Mouse (Mus musculus): ENCODE results near the gene Exosc7.

Gene Exosc7

GRCm38 (mm10) chr9:123139887-123140614 is 27.0 kb downstream of the Exosc7 start:
- no peak for DNase-seq

DNA sequence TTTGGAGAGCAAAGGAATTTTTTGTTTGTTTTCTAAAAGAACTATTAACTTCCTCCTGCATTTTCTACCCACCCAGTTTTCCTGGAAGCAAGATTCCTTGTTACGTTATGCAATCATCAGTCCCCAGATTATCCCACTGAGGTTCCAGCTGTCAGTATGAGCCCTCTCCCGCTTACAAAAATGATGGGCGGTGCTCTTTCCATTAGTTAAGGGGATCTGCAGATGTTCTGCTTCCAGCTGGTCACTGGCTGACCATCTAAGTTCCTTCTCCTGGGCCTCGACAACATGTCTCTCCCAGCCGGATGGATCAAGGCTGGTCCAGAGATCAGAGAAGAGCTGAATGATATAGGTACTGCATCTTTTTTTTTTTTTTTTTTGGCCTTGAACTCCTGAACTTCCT is 35.4 kb downstream of the Exosc7 start:
- DNase-seq, result no peak

DNA sequence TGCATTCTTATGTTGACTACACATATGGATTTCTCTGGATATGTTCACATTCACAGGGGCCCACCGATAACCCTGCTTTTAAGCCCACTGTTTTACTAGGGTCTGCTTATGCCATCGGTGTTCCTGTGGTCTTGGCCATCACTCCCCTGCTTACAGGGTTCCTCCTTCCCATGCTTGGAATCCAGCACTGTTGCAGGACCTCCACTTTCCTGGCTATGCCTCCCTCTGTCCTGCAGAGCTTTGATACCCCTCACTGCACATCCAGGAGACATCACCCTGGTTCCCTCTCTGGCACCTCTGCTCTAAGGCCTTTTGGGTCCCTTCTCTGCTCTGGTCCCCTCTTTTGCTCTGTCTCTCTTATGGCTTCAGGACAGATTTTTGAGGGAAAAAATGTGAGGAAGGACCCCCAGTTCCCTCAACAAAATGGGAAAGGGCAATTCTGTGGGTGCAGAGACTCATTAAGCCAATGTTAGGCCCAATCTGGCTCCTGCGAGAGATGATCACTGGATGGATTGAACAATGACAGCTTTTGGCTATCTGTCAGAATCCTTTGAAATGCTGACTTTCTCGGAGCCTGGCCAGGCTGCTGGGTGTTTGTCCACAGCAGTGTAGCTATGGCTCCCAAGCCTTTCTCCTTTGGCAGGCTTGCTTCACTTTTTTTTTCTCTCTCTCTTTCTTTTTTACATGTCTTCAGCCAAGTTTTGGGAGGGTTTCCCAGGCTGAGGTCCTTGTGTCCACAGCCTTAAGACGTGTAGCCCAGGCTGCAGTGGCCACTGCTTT is 37.4 kb downstream of the Exosc7 start, which contains the start of gene Clec3b:
Clec3b (plus strand) TSS at position 706 of the 780 bp plus-strand sequence.
- DNase-seq, result no peak

GRCm38 (mm10) chr9:123151561-123151960 is 38.5 kb downstream of the Exosc7 start:
- peak; percentile 10 for DNase-seq

DNA sequence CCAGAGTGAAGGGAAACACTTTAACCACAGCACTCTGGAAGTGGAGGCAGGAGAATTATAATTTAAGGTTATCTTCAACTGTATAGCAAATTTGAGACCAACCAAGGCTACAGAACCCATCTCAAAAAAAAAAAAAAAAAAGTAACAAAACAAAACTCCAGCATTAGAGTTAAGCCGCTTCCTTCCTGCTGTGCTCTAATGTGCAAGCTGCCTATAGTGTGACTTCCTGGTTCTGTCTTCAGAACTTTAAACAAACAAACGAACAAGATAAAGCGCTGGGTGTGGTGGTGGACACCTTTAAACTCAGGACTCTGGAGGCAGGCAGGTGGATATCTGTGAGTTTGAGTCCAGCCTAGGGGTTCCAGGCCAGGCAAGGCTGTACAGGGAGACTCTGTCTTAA is 39.0 kb downstream of the Exosc7 start:
- DNase-seq, result peak; percentile 24

GRCm38 (mm10) chr9:123153121-123153520 is 40.1 kb downstream of the Exosc7 start:
- no peak for DNase-seq

DNA sequence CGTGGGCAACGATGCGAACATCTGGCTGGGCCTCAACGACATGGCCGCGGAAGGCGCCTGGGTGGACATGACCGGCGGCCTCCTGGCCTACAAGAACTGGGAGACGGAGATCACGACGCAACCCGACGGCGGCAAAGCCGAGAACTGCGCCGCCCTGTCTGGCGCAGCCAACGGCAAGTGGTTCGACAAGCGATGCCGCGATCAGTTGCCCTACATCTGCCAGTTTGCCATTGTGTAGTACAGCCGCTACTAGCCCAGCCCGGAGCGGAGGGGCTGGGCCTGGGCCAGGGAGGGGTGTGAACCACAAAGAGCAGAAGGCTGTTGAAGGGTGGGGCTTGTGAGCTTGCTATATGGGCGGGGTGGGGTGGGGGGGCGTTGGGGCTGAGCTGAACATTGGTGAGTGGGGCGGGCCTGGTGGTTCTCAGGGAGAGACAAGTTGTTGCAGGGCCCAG is 43.9 kb downstream of the Exosc7 start:
- peak; percentile 78 for DNase-seq

DNA sequence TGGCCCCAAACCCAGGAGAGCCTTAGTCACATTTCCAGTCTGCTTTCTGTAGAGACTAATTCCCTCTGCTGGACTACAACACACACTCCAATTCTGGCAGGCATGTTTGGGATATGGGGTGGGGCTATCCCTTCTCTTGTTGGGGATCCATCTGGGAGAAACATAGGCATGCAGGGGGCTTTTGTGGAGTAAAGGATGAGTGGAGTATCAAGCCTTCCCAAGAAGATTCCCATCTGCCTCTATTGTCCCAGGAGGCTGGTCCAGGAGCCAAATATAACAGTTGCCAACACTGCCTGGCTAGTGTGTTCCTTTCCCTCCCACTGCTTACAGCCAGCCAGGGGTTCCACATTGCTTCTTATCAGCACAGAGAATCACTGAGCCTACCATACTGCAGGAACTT is 44.7 kb downstream of the Exosc7 start:
- DNase-seq, result no peak

DNA sequence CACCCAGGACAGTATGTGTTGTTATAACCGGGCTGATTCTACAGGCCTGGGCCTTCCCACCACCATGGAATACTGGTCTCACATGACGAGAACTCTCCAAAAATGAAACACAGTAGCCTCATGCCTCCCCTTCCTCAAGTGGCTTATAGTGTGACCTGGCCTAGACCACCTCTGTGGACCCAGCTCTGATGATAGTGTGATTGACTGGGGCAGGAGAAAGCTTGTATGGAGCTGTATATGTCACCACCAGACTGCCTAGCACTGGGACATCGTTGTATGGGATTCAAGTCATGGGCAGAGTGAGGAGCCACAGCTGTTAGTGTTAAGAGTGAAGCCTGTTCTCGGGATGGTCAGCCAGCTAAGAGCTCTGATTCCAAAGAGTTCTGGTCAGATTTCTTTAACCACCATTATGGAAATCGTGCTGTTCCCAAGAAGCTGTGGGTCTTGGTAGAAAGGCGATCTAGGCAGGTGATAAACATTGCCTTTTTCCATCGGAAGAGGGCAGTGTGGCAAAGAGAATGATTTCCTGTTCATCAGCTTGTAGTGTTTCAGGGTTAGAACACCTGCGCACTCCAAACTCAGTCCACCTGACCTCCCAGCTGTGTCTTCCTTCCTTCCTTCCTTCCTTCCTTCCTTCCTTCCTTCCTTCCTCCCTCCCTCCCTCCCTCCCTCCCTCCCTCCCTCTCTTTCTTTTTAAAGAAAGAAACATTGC is 45.3 kb downstream of the Exosc7 start:
- peak; percentile 63 for DNase-seq

GRCm38 (mm10) chr9:123159330-123159729 is 46.3 kb downstream of the Exosc7 start:
- DNase-seq, result peak; percentile 61

GRCm38 (mm10) chr9:123161792-123162191 is 48.8 kb downstream of the Exosc7 start:
- no peak for DNase-seq

DNA sequence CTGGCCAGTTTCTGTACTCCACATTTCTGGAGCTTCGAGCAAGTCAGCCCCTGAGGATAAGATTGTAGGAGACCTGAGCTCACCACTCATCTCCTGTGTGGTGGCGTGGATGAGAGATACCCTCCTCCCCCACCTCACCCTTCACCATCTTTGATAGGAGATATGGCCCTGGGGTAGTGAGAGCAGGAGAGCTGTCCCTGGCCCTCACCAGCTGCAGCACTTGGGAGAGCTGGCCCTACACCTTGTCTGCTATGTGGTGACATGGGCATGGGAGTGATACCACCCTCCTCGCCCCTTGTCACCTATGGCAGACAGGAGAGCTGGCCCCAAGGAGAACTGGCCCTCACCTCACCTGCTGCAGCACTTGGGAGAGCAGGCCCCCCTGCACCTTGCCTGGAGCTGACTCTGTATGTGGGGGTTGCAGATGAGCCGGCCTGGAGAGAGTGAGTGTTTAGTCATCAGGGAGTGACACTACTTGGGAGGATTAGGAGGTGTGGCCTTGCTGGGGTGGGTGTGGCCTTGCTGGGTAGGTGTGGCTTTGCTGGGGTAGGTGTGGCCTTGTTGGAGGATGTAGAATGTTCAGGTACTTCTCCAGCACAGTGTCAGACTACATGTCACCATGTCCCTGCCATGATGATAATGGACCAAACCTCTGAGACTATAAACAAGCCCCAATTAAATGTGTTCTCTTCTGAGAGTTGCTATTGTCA is 50.1 kb downstream of the Exosc7 start:
- DNase-seq, result no peak

DNA sequence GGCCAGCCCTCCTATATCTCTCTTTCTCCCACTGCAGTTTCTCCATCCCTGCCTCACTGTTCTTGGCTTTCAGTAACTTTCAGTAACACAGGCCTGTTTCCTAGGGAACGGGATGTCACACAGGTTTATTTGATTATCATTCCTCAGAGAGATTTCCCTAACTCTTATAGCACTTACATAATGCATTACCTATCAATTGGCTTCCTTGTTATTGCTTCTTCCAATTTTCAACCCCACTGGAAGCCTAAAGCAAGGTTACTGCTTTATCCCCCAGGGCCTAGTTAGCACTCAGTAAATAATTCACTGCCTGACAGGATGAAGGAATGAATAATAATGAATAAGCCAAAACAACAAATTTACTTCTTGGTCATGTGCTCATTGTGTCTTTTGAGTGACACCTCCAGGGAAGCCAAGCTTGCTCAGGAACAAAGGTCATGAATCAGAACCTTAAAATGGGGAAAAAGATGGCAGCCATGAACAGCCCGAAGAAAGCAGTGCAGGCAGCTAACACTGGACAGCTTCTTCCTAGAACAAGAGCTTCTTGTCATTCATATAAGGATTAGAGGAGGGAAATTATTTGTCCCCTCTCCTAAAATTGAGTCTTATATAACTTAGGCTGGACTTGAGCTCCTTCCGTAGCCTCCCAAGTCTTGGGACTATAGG is 52.9 kb downstream of the Exosc7 start:
- no peak for DNase-seq

- DNase-seq, result no peak
These were observed 60.7 kb downstream of the Exosc7 start for GRCm38 (mm10) chr9:123173760-123174159.

DNA sequence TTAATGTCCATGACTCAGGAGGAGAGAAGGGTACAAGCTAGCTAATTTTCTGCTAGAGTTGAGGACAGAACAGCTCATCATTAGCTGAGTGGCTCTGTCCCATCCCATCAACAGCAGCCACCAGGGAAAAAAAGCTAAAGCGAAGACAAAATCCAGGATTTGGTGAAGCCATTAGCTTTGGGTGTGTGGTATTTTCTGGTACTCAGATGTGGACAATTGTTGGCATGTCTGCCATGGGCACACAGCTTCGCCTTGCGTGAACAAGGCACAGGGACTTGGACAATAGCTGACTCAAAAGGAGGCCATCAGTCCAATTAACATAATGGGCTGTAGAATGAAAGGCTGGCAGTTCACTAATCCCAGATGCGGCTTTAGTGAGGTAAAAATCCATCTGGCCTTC is 61.3 kb downstream of the Exosc7 start:
- no peak for DNase-seq

DNA sequence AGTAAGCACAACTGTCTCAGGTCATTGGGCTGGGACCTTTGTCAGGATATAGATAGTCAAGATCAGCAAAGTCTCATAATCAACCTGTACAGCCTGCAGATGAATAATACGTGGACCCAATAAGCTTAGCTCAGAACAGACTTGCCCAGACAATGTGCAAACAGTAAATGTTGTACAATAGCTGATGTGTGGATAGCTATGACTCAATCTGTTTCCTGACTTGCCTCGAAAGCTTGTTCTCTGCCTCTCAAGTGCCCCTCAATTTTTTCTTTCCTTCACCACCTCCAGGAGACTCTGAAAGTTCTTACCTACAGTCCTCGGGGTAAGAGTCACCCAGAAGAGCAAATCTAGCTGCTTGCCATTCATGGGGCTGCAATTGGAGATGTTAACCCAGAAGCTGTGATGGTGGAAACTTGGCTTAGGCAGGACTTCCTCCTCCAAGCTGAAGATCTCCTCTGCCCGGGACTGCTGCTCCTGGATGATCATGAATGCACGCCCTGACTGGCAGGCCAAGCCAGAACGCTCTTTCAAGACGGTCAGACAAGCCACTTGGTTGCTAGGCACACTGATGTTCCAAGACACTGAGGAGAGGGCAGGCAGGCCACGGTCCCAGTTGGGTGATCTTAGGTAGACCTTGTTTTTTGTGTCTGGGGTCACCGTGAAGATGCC is 64.5 kb downstream of the Exosc7 start:
- no peak for DNase-seq

GRCm38 (mm10) chr9:123180003-123180402 is 67.0 kb downstream of the Exosc7 start:
- no peak for DNase-seq

GRCm38 (mm10) chr9:123183226-123183625 is 70.2 kb downstream of the Exosc7 start:
- no peak for DNase-seq

GRCm38 (mm10) chr9:123185546-123185945 is 72.5 kb downstream of the Exosc7 start:
- no peak for DNase-seq

Data from thymus, postnatal 14 days (tissue).